Mouse (Mus musculus): ENCODE results near the gene Plet1.

- TF ChIP-seq CTCF (IDR thresholded peaks at IDR 0.05; ENCODE audit: low read depth) (no peak), EP300 (IDR thresholded peaks at IDR 0.05; ENCODE audit: low read depth) (no peak)
These were observed 60.1 kb downstream of the Plet1 start, which contains the start of gene Il18 for GRCm38 (mm10) chr9:50554241-50555093.
